Mouse (Mus musculus) mesoderm, embryonic 11.5 days (tissue): ENCODE results near the gene Golph3.

Experiments
- DNase-seq: peaks from one replicate; pipeline ENCODE4 v3.0.0-alpha.2; 2012; ENCODE audit warnings: low read depth, low spot score

Gene Golph3

DNA sequence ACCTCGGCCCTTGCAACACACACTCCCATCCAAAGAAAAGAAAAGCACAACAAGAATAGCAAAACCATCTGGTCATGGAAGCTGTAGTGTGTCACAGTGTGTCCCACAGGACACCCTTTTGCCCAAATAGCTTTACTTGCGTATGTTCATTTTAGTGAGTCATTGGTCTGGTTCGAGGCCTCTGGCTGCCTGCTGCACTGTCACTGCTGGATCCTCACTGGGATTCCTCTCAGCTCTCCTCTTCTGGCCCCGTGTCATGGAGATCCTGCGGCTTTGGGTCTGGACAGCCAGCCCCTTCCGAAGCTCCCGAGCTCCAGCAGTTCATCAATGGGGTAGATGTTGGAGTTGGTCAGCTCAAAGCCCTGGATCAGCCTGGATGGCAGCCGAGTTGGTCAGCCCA is 2.8 kb upstream of the Golph3 start:
- DNase-seq = no peak

DNA sequence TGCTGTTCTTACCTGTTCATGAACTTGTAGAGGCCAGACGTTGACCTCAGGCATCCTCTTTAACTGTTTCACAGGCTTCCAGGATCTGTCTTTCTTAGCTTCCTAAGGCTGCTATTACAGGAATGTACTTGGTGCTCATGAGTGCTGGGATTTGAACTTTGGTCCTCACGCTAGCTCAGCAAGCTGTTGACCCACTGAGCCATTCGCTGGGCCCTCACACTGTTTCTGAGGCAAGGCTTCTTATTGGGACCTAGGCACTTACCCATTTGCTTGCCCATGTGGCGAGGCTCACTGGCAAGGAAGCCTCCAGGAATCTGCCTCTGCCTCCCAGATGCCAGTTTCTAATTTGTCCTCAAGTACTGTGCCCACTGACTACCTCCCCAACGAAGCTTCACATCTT is 1.4 kb upstream of the Golph3 start:
- no peak for DNase-seq

DNA sequence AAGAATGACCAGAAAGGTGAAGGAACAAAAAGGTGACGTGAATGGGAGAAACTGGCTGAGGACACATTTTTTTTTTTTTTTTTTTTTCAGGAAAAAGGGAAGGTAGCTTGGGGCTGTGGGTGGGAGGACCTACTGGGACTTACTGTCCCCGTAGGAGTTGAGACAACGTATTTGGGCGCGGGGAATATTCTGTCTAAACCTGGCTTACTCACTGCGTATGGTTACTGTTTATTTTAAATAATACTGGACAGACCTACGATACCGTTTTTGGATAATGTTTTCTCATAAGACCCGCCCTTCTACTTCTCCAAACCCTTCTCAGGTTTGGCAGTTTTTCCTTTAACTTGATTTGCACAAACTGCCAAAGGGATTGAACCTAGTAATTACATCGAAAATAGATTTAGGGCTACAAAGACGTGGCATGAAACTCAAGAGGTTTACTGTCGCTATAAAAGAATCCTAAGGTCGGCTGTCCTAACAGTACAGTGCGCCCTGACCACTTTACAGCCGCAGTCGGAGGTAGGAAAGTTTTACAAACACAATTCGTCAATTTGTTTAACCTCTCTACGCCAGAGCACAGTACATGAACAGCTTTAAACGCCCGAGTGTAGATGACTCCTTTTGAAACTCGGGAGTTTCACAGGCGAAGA is 684 bp upstream of the Golph3 start:
- no peak for DNase-seq

DNA sequence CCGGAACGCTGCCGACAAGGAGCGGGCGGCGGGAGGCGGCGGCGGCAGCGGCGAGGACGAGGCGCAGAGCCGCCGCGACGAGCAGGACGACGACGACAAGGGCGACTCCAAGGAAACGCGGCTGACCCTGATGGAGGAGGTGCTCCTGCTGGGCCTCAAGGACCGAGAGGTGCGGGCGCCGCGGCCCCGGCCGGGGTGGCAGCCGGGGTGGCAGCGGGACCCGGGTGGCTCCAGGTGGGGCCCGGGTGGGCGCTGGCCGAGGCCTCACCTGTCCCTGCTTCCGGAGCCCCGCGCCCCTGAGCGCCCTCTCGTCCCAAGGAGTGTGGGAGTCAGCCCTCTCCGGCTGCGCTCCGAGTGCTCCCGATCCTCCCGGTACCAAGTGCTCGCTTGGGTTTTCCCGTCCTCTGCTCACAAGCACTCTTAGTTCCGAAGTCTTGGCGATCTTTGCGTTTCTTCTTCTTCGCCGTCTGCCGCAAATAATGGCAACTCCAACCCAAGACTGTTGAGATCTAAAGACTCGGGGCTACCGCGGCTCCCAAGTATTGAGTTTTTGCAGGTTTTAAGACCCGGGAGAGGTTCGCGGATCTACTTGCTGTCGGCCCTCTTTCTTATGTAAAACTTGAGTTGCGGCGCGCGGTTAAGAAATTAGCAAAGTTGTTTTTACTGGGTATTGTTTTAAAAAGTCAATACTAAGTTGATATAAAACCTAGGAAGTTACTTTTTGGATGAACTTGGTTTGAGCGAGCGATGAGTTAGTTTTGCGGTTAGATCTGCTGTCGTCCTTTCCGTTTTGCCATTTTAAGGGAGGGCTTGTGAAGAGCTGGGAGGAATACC is 755 bp downstream of the Golph3 start, which contains the start of gene 1810049J17Rik:
Gene 1810049J17Rik (minus strand): TSS at position 112 of the 834 bp plus-strand sequence.
- peak; percentile 25 for DNase-seq

DNA sequence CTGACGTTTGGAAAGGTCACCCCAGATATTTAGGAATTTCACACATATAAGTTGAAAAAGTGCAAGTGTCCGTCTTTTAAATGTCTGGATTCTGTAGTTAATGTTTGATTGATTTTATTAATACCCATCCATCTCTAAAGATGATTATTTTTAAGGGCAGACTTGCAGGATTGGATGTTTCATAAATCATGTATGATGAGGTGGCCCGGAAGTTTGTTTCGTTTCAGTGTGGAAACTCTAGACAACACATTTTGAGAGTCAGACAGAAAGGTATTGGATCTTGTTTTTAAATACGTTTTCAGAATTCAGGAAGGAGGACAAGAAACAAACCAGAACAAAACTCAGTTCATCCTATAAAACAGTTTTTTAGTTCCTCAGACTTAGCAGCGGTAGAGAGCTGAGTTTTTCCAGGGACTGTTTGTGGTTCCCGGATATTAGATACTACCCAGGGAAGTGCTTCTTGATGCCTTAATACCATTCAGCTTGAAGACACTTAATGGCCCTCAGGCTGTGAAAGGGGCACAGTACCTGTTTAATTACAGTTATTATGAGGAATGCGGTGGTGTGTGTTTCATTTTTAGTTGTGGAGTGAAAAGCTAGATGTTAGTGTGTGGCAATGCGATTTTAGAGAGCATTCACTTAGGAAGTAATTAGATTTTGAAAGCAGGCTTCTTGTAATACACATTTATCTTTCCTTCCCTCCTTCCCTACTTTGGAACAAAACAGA is 1.6 kb downstream of the Golph3 start:
- no peak for DNase-seq

DNA sequence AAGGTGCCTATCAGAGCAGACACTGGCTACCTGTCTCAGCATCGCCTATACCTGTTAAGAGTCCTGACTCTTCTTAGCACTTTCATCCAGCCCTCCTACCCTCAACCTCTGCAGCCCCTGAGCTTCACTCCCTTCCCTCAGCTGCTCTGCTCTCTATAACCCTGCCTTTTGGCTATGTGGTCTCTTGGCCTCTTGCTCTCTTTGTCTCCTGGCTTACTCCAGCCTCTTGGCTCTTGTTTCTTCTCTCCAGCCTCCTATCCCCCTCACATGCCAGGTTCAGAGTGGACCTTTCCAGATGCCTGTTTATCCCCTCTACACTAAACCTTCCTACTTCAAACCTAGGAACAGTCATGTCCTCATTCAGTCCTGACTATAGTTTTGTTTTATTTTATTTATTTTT is 3.1 kb downstream of the Golph3 start:
- DNase-seq = no peak

DNA sequence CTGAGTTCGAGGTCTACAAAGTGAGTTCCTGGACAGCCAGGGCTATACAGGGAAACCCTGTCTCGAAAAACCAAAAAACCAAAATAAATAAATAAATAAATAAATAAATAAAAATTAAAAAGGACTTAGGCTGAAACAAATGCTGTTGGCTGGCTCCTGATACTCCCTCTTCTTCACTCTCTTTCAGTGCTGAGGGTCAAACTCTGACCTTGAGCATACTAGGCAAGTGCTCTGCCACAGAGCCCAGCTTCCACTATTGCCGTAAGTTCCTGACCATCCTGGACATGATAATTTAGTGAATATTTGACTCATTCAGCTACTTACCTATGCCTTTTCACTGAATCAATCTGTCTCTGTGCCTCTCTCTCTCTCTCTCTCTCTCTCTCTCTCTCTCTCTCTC is 9.1 kb downstream of the Golph3 start:
- DNase-seq = no peak

DNA sequence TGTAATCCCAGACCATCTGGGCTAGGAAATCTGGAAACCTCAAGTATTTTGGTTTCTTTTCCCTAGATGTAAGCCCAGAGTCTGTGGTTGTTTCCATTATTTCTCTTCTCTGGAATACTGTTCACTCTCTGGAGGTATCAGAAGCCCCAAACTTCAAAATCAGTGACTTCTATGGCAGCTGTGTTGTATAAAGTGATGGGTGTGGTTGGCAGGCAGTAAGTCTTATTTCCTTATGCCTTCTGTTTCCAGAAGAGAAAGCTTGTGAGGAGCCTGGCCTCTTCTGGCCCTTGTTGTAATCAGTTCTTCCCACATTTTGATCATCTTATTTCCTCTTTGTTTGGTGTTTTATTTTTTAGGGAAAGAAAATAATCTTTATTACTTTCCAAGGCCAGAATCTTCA is 9.6 kb downstream of the Golph3 start:
- no peak for DNase-seq

DNA sequence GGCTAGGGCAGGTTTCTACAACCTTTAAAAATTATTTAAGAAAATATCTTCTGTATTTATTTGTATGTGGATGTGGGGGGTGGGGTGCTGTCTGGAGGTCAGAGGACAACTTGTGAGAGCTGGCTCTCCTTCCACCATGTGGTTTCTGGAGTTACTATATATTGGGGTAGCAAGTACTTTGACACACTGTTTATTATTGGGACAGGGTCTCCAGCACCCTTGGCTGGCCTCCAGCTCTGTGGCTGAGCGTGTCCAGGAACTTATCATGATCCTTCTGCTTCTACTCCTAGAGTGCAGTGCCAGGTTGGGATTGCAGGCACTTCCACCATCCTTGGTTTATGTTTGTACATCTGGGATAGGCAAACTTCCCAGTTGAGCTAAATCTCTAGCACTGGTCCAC is 10.1 kb downstream of the Golph3 start:
- DNase-seq = no peak

DNA sequence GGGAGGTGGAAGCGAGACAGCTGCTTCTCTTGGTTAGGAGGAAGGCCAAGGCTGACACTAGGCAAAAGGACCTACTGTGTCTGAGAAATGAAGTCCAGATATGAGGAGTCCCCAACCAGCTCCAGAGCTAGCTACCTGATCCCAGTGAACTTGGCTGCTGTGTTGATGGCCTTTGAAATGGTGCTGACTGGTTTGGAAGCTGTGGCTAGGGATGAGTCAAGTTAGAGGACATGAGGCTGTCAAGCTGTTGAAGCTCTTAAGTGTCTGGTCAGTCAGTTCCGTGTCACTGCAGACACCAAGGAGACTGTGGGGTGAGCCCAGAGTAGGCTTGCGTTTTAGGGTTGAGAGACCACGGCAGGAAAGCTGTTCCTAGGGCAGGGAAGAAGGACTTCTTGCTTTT is 13.1 kb downstream of the Golph3 start:
- no peak for DNase-seq

DNA sequence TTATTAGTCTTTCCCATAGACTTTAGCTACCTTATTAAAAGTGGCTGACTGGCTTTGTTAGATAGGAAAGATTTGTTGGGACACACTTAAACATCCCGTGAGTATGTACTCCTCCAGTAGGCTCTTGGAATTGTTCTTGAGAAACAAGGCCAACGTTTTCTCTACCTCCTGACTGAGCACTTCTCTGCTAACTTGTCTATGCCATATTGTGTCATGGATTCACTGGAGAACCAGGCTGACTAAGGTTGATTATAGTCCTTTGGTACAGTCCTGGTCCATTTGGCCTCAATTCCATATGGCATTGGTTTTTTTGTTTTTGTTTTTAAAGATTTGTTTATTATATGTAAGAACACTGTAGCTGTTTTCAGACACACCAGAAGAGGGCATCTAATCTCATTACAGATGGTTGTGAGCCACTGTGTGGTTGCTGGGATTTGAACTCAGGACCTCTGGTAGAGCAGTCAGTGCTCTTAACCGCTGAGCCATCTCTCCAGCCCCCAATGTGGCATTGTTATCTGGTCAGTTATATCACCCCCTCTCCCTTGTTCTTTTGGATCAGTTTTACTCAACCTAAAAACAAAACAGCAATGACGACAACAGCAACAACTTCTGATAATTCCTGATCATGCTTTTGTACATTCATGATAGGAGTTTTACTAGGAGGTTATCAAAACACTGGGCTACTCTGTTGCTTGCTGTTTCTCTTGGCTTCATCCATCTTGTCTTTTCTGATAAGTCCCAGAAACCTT is 16.0 kb downstream of the Golph3 start:
- no peak for DNase-seq

DNA sequence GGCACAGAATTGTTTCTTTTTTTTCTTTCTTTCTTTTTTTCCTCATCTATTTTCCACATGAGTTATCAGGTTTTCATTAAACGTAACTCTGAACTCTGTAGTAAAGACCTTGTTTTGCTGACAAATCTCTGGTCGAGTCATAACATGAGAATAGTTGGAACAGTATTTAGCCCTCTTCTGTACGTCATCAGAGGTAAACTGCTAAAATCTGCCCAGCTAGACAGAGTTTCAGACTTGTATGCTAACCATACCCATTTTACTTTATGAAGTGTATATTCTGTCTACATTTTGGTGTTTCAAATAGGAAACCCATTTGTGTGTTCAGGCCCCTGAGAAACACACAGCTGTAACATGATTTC is 16.5 kb downstream of the Golph3 start:
- no peak for DNase-seq

DNA sequence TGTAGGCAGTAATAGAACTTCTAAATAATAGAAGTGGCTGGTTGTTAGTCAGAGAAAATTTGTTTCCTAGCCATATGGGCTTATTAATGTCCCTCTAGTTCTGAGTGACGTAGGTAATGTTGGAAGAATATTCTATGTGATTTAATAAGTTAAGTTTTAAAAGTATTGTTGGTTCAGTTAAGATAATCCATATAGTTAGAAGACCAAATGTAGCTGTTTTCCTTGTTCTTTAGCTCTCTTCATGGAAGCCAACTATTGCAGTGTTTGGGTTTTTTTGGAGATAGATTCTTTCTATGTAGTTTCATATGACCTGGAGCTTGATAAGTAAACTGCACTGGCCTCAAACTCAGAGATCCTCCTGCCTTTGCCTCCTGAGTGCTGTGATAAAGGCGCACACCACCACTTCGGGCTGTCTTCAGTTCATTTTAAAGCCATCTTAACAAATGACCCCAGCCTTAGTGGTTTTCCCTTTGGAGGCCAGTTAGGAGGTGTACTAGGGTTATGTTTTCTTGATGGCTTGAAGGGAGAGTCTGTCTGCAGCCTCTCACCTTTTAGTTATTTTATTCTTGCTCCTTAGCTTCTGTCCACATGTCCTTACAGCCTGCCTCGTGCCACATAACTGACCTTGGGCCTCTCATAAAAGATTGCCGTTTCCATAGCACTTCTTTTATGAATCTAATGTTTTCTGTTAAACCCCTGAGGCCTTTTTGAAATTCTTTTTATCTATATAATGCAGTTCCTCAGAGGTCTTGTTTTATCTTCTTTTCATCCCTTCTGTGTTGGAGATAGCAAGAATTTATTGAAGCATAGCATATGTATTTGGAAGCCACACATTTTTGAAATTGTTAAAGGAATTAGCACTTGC is 19.5 kb downstream of the Golph3 start:
- DNase-seq = no peak

DNA sequence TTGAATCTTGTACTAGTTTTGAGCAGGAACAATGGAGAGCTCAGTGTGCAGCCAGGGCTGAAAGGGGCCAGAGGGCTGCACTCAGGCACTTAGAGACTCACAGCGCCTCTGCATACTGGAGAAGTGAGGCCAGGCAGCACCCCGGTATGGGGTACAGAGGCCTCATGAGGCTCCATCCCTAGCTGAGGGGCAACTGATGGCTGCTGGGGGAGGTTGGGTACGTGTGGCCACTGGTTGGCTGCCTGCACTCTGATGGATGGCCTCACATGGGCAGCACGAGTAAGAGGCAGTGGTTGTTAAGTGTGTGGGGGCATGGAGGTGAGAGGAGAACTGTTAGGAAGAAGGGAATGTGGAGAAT is 20.1 kb downstream of the Golph3 start:
- DNase-seq = no peak

DNA sequence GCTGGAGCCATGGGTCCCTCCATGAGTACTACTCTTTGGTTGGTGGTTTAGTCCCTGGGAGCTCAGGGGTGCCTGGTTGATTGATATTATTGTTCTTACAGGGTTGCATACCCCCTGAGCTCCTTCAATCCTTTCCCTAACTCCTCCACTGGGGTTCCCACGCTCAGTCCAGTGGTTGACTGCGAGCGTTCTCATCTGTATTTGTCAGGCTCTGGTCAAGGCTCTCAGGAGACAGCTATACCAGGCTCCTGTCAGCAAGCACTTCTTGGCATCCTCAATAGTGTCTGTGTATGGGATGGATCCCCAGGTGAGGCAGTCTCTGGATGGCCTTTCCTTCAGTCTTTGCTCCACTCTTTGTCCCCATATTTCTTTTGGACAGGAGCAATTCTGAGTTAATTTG is 25.7 kb downstream of the Golph3 start:
- no peak for DNase-seq

DNA sequence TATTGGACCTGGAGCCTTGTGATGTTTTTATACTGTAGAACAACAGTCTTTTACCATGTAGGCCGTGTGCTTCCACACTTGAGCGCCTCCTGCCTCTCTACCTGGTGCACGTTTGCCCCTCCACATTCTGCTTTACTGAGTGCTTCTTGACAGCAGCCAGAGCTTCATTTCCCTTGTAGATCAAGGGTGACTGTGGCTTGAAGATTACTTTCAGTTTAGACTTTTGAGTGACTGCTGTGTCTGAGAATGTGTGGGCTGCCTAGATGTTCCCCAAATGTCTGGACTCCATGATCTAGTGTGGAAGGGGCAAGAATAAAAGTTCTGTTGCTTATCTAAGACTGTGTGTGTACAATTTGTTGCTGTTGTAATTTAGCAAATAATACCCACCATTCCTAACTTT is 27.7 kb downstream of the Golph3 start:
- DNase-seq = no peak

DNA sequence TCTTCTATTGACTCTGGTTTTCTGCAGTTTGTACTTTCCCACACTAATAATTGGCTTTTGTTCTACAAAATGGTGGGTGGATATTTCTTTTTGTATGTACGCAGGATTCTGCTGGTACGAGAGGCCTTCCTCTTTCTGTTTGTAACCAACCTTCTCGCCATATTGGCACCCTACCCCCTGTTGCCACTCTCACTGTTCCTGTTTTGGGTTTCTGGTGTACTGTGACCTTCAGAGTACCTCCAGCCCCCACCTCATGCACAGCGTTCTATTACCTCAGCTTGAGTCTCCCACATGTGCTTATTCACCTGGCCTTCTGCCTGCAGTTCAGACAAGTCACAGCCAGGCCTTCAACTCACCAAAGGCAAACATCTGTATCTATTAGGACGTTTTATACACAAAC is 28.6 kb downstream of the Golph3 start:
- no peak for DNase-seq

DNA sequence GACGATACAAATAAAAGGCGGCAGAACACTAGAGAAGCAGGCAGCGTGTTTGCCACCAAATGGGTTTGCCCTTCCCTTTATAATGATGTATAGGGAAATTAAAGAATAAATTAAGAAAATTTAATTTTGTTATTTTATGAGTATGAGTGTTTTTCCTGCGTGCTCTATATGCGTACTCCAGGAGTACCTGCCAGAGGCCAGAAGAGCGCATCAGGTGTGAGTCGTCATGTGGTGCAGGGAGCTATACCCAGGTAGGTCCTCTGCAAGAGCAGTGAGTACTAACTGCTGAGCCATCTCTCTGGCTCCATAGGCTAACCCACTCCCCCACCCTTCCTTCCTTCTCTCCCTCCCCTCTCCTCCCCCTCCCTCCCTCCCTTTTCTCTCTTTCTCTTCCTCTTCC is 30.2 kb downstream of the Golph3 start:
- no peak for DNase-seq

DNA sequence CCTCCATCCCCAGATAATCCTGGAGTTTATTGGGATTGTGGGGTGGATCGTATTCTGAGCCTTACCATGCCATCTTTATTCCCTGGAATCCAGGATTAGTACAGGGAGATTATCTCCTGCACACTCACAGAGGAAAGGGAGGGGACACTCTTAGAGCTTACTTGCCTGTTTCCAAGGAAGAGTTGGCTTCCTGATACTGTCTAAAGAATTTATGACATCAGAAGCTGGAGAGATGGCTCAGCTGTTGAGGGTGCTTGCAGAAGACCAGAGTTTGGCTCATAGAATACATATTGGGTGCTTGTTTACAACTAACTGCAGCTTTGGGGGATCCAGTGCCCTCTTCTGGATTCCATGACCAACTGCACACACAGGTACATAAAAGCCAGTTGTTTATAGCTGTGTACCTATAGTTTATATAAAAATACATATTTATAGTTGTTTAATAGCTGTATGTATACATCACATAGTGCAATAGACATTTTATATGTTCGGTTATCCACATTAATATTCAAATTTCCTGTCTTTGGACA is 33.1 kb downstream of the Golph3 start:
- no peak for DNase-seq

DNA sequence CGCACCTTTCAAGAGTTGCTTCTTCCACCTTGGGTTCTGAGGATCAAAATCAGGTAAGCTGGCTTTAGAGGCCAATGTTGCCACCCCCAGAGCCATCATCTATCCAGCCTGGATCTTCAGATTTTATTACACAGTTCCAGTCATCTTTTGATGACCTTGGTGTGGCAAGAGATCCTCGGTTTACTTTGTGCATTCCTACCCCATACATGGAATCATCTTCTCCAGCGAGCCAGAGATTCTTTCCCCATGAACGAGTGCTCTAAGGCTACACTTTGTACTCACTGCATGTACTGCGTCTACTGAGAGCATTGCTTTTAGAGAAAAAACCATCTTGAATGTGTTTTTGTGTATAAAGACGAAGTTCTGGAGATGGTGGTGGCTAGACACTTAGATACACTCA is 34.0 kb downstream of the Golph3 start:
- no peak for DNase-seq

DNA sequence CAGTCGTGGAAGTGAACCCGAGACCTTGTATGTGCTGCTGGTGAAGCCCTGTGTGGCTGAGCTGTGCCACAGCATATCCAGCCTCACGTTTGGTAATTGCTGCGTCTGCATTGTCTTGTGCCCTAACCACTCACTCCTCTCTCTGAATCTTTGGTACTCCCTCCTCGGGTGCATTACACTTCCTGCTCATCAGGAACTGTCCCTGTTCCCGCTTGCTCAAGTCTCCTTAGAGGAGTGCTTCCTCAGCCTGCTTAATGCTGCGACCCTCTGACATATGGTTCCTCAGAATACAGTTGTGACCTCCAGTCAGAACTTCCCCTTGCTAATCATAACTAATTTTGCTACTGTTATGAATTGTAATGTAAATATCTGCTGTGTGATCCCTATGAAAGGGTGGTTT is 34.7 kb downstream of the Golph3 start:
- DNase-seq = no peak
